Mouse (Mus musculus) limb, embryonic 15.5 days (tissue): ENCODE results near the gene Itpr1. TPM values are rescaled to one million over a fixed set of nuclear protein-coding genes. Genes with fewer than 3 reads are reported as not detected.

Experiments used
- ATAC-seq: fragments of 200-750 bp; cut with Nextera tagmentation; 2 replicates; pipeline ENCODE4 v1.8.0; 2017; ENCODE audit warnings: low read depth, moderate TSS enrichment; ENCODE audit not compliant: insufficient number of reproducible peaks, low FRiP score, low TSS enrichment
- H3K27ac ChIP-seq: fragments of 300-500 bp; sonication (generic); 2 replicates; pipeline ENCODE4 v1.5.1; 2015; ENCODE audit warnings: moderate library complexity, mild to moderate bottlenecking, inconsistent platforms
- H3K27me3 ChIP-seq: fragments of 300-500 bp; sonication (generic); 2 replicates; pipeline ENCODE4 v1.6.1; 2015; ENCODE audit warnings: inconsistent platforms
- H3K36me3 ChIP-seq: fragments of 300-500 bp; sonication (generic); 2 replicates; pipeline ENCODE4 v1.6.1; 2015; ENCODE audit warnings: inconsistent platforms
- H3K4me1 ChIP-seq: fragments of 300-500 bp; sonication (generic); 2 replicates; pipeline ENCODE4 v1.6.1; 2015; ENCODE audit warnings: inconsistent platforms
- H3K4me2 ChIP-seq: fragments of 300-500 bp; sonication (generic); 2 replicates; pipeline ENCODE4 v1.6.1; 2015; ENCODE audit warnings: mild to moderate bottlenecking, inconsistent platforms
- H3K4me3 ChIP-seq: fragments of 300-500 bp; sonication (generic); 2 replicates; pipeline ENCODE4 v1.5.1; 2015; ENCODE audit warnings: mild to moderate bottlenecking, inconsistent platforms
- H3K9ac ChIP-seq: fragments of 300-500 bp; sonication (generic); 2 replicates; pipeline ENCODE4 v1.6.1; 2015; ENCODE audit warnings: inconsistent platforms
- H3K9me3 ChIP-seq: fragments of 300-500 bp; sonication (generic); 2 replicates; pipeline ENCODE4 v1.6.1; 2016; ENCODE audit warnings: inconsistent platforms
- WGBS: fragments of 180-500 bp; shearing (Covaris S2); methylation state at CpG from one replicate; pipeline ENCODE4 v1.1.7; 2015; 5-methylcytosine and 5-hydroxymethylcytosine counted together
- polyA plus RNA-seq: library from polyadenylated mRNA; unstranded; fragments of >200 nt; fragmentation: Nextera tagmentation; extraction: Ambion mirVana; gene quantifications from 2 replicates; pipeline ENCODE4 v1.2.1, GENCODE M21; 2015

Itpr1 gene
- polyA plus RNA-seq, 1 experiment from 2014 or later, result 9.0 TPM

DNA sequence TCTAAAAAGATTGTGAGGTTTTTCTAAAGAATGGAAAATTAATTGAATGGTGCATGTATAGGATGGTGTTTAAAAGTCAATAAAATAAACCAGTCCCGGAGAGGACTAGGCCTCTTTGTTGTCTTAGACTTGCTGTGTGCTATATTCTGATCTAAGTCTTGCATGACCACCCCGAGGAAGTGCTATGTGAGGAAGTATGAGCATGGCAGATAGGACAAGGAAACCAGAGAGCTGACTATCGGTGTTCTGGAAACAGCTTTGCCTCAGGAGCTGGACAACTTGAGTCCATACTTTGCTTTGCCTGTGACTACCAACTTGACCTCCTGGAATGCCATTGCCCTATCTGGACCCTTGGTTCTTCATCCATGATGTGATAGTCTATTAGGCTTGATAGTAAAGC, 48.6 kb downstream of the Itpr1 start:
- Histone ChIP-seq H3K9me3 (no peaks in the 10 kb centered on the region), H3K9ac (no peak overlapping the region), H3K4me1 (no peaks in the 10 kb centered on the region), H3K4me2 (no peak overlapping the region), H3K4me3 (no peak overlapping the region), H3K27me3 (no peaks in the 10 kb centered on the region), H3K36me3 (no peaks in the 10 kb centered on the region), H3K27ac (no peak overlapping the region)
- 73% methylated on average over 3 of the region's 3 CpGs for WGBS
- no peak for ATAC-seq

- H3K27ac ChIP-seq, result no peak overlapping the region
- no peaks in the 10 kb centered on the region for H3K27me3 ChIP-seq
- WGBS, result 72% methylated on average over 3 of the region's 3 CpGs
- ATAC-seq, result no peak
- H3K36me3 ChIP-seq, result no peaks in the 10 kb centered on the region
- no peak overlapping the region for H3K9ac ChIP-seq
- H3K4me1 ChIP-seq, result no peaks in the 10 kb centered on the region
- no peak overlapping the region for H3K4me2 ChIP-seq
- H3K9me3 ChIP-seq, result no peaks in the 10 kb centered on the region
- no peak overlapping the region for H3K4me3 ChIP-seq
These were observed 51.3 kb downstream of the Itpr1 start for GRCm38 (mm10) chr6:108264164-108264563.

DNA sequence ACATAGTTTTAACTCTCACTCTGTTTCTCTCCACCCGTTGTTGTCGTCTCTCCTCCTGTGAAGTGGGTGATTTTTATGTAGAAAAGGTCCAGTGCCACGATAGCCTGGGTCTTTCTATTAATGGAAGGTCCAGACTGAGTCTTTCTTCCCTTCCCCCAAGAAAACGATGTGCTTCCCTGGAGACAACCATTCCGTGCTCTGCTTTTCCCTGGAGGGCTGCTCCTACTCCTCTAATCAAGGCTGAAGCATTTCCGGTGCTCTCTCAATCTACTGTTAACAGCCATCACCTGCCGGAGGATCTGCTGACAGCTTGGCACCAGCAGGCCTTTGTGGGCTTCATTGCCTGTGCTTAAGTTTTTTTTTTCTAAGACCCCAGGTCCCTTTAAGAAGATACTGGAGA, 60.6 kb downstream of the Itpr1 start:
- no peak for ATAC-seq
- 69% methylated on average over 7 of the region's 7 CpGs for WGBS
- no peak overlapping the region for H3K27ac ChIP-seq

GRCm38 (mm10) chr6:108274364-108275084, 61.6 kb downstream of the Itpr1 start:
- no peak for ATAC-seq
- Histone ChIP-seq H3K36me3 (no peaks in the 10 kb centered on the region), H3K27ac (no peak overlapping the region), H3K4me2 (no peak overlapping the region), H3K9me3 (no peaks in the 10 kb centered on the region), H3K9ac (no peak overlapping the region), H3K4me3 (no peak overlapping the region), H3K27me3 (no peaks in the 10 kb centered on the region), H3K4me1 (no peaks in the 10 kb centered on the region)
- WGBS, result 65% methylated on average over 10 of the region's 10 CpGs

More for the DNA sequence above, 60.6 kb downstream of the Itpr1 start:
- H3K4me3 ChIP-seq, result no peak overlapping the region
- no peaks in the 10 kb centered on the region for H3K9me3 ChIP-seq
- H3K9ac ChIP-seq, result no peak overlapping the region
- H3K4me1 ChIP-seq, result no peaks in the 10 kb centered on the region
- no peaks in the 10 kb centered on the region for H3K27me3 ChIP-seq
- no peaks in the 10 kb centered on the region for H3K36me3 ChIP-seq
- H3K4me2 ChIP-seq, result no peak overlapping the region

DNA sequence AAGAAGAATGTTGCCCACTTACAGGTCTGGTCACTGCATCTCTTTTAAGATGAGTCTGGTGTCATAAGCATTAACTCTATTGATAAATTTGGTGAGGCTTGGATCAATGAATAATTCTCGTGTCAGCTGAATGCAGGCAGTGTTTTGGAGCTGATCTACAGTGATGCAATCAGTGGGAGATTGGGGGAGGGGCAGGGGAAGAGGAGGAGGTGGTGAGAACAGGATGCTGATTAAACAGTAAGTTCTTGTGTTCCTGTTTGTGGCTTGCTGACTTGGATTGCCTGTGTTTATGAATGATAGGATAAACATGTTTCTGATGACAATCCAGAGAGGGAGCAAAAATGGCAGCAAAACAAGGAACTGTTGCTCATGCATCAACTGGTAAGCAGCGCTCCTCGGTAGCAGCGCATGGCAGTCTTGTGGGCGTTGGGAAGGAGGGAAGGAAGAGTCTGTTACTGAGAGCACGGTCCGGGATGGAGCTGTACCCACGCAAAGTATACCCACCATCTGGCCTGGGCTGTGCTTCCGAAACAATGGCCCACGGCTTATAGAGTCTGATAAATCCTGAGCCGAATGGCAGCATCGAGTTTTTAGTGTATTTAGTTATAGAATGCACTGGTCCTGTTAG, 64.1 kb downstream of the Itpr1 start:
- H3K36me3 ChIP-seq, result no peaks in the 10 kb centered on the region
- no peak for ATAC-seq
- no peak overlapping the region for H3K9ac ChIP-seq
- H3K4me2 ChIP-seq, result no peak overlapping the region
- no peak overlapping the region for H3K27ac ChIP-seq
- no peaks in the 10 kb centered on the region for H3K4me1 ChIP-seq
- no peak overlapping the region for H3K4me3 ChIP-seq
- 89% methylated on average over 12 of the region's 12 CpGs for WGBS
- H3K27me3 ChIP-seq, result no peaks in the 10 kb centered on the region
- H3K9me3 ChIP-seq, result no peaks in the 10 kb centered on the region

GRCm38 (mm10) chr6:108277622-108278396, 64.9 kb downstream of the Itpr1 start:
- Histone ChIP-seq H3K4me2 (no peak overlapping the region), H3K9ac (no peak overlapping the region), H3K4me1 (no peaks in the 10 kb centered on the region), H3K36me3 (no peaks in the 10 kb centered on the region), H3K27ac (no peak overlapping the region), H3K4me3 (no peak overlapping the region), H3K9me3 (no peaks in the 10 kb centered on the region), H3K27me3 (no peaks in the 10 kb centered on the region)
- no peak for ATAC-seq
- 84% methylated on average over 12 of the region's 12 CpGs for WGBS

- 90% methylated on average over 11 of the region's 11 CpGs for WGBS
- Histone ChIP-seq H3K27me3 (no peaks in the 10 kb centered on the region), H3K9ac (no peak overlapping the region), H3K9me3 (no peaks in the 10 kb centered on the region), H3K36me3 (no peaks in the 10 kb centered on the region), H3K27ac (no peak overlapping the region), H3K4me1 (no peaks in the 10 kb centered on the region), H3K4me2 (no peak overlapping the region), H3K4me3 (no peak overlapping the region)
- no peak for ATAC-seq
These were observed 66.1 kb downstream of the Itpr1 start for GRCm38 (mm10) chr6:108278826-108279630.

- Histone ChIP-seq H3K27me3 (no peaks in the 10 kb centered on the region), H3K9me3 (no peaks in the 10 kb centered on the region), H3K4me1 (no peaks in the 10 kb centered on the region), H3K4me2 (no peak overlapping the region), H3K36me3 (no peaks in the 10 kb centered on the region), H3K27ac (no peak overlapping the region), H3K4me3 (no peak overlapping the region), H3K9ac (no peak overlapping the region)
- WGBS, result 91% methylated on average over 4 of the region's 4 CpGs
- no peak for ATAC-seq
These were observed 69.2 kb downstream of the Itpr1 start for GRCm38 (mm10) chr6:108282131-108282530.

DNA sequence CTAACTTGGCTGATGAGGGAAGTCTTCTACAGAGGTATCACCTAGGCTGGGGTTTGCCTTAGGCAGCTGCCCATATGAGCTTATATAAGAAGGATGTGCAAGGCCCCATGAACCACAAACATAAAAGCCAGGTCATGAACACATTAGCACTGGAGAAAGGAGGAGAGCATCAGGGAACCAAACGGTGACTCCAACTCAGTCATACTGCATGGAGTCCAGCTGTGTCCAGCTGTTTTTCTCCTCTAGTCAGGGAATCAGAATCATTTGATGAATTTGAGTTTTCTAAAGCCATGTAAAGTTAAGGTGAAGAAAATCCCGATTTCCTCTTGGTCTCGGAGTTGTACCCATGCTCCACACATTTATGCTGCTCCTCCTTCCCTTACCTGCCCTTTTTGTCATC, 69.7 kb downstream of the Itpr1 start:
- H3K4me3 ChIP-seq, result no peak overlapping the region
- H3K4me1 ChIP-seq, result no peaks in the 10 kb centered on the region
- no peak overlapping the region for H3K4me2 ChIP-seq
- 81% methylated on average over 3 of the region's 3 CpGs for WGBS
- no peaks in the 10 kb centered on the region for H3K27me3 ChIP-seq
- H3K9me3 ChIP-seq, result no peaks in the 10 kb centered on the region
- H3K9ac ChIP-seq, result no peak overlapping the region
- ATAC-seq, result no peak
- no peak overlapping the region for H3K27ac ChIP-seq
- H3K36me3 ChIP-seq, result no peaks in the 10 kb centered on the region

DNA sequence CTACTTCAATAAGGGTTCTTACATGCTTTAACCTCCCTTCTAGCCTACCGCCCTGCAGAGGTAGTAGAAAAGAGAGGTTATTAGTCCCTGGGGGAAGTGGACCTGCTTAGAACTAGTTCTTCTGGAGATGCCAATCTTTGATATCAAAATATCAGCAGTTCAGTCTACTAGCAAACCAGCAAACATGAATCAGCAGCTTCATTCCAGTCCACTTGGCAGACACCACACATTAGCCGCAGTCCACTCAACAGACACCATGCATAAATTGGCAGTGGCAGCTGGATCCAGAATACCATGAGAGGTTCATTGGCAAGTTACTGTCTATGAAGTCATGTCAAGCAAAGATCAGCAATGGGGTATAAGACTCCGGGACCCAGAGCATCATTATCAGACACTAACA, 71.8 kb downstream of the Itpr1 start:
- no peak overlapping the region for H3K4me3 ChIP-seq
- 93% methylated on average over 3 of the region's 3 CpGs for WGBS
- H3K27me3 ChIP-seq, result no peaks in the 10 kb centered on the region
- ATAC-seq, result no peak
- no peaks in the 10 kb centered on the region for H3K9me3 ChIP-seq
- no peak overlapping the region for H3K27ac ChIP-seq
- no peaks in the 10 kb centered on the region for H3K36me3 ChIP-seq
- H3K4me2 ChIP-seq, result no peak overlapping the region
- no peak overlapping the region for H3K9ac ChIP-seq
- H3K4me1 ChIP-seq, result no peaks in the 10 kb centered on the region; the same call in 1 of the 2 replicates

DNA sequence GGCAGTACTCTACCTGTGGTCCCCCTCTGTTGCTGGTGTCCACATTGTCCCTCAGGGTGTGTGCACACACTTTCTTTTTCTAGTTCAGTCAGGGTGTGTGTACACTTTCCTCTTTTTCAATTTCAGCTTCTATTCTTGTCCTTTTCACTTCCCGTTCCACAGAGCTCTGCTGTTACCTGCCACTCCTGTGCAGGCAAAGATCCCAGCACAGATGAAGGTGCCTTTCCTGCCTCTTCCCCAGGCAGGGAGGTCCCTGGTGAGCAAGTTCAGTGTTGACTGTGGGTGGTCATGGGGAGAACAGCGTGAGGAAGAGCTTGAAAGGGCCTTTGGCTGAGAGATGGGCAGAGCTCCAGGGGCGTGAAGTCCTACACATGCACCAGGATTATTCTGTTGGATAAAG, 76.1 kb downstream of the Itpr1 start:
- Histone ChIP-seq H3K4me1 (no peaks in the 10 kb centered on the region; the same call in 1 of the 2 replicates), H3K9ac (no peak overlapping the region), H3K27me3 (no peaks in the 10 kb centered on the region), H3K4me3 (no peak overlapping the region), H3K9me3 (no peaks in the 10 kb centered on the region), H3K4me2 (no peak overlapping the region), H3K27ac (no peak overlapping the region), H3K36me3 (no peaks in the 10 kb centered on the region)
- ATAC-seq, result no peak
- WGBS, result 75% methylated on average over 3 of the region's 3 CpGs
